Mouse (Mus musculus): Measurements from ENCODE around the gene Rbfox1.

DNA sequence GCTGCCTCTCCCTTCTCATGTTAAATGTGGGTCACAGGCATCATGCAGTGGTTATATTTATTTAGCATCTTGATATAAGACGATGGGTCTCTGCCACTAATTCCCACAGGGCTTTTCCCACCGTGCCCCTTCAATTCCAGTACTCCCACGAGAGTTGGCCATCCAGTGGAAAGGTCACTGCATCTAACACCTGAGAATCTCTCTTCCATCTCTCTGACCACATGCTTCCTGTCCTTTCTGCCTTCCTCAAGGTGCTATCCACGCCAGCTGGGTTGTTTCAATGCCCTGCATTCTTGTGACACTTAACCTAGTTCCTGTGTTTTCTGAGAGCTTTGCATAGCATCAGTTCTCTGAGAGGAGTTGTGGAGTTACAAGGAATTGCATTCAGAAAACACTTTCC, 1112.0 kb downstream of the Rbfox1 start:
- no peak for TF ChIP-seq POLR2A (IDR thresholded peaks at IDR 0.05; ENCODE audit: extremely low read depth, insufficient read depth, low read length)
- TF ChIP-seq CTCF (IDR thresholded peaks at IDR 0.05; ENCODE audit: low read depth, low read length): no peak
